Mouse (Mus musculus) liver, embryonic 14.5 days (tissue): Measurements from ENCODE around the gene Prkg1.

ENCODE experiments used
- CTCF ChIP-seq: IDR thresholded peaks from 2 replicates; pipeline ENCODE4 v1.5.1; 2016; ENCODE audit warnings: antibody characterized with exemption, low read depth, control low read depth
- EP300 ChIP-seq: IDR thresholded peaks from 2 replicates; pipeline ENCODE4 v1.6.1; 2016; ENCODE audit warnings: antibody characterized with exemption, low read depth

DNA sequence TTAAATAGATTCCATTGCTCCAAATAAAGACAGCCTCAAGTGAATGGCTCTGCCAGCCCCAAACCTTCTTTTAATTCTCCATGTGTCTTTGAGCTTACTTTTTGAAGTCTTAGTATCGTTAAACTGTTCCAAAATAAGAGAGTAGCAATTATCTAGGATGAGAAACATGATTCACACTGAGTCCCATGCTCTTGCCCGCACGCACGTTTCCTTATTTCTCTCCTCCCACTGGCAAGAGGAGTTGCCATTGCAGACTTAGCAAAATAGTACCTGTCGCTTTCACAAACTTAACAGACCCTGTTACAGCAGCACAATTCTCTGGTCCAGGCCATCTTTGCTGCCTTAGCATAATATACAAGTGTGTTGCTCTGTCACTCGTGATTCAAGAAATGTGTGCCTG, 110.8 kb downstream of the Prkg1 start:
- TF ChIP-seq EP300 (no peak), CTCF (no peak)
